Mouse (Mus musculus): ENCODE measurements around the gene Zfp292. TPM values are rescaled to one million over a fixed set of nuclear protein-coding genes. Genes with fewer than 3 reads are reported as not detected.

Zfp292 gene
- total and polyA plus RNA-seq, 3 experiments = 9.5 to 13.6 (median 11.4) TPM

GRCm38 (mm10) chr4:34912171-34912570, 29.4 kb upstream of the Zfp292 start:
- TF ChIP-seq CHD1 (IDR thresholded peaks at IDR 0.05; ENCODE audit: low read depth, low read length) (no peak), TBP (conservative IDR thresholded peaks at IDR 0.05; ENCODE audit: low read depth, low read length) (no peak), ETS1 (conservative IDR thresholded peaks at IDR 0.05; ENCODE audit: low read depth, low read length) (no peak), MYC (IDR thresholded peaks at IDR 0.05; ENCODE audit: low read depth, low read length) (no peak), NRF1 (IDR thresholded peaks at IDR 0.05; ENCODE audit: low read depth, low read length) (no peak), MXI1 (IDR thresholded peaks at IDR 0.05; ENCODE audit: low read depth, low read length) (no peak), POLR2A (IDR thresholded peaks at IDR 0.05; ENCODE audit: low read depth, low read length) (no peak), CHD2 (IDR thresholded peaks at IDR 0.05; ENCODE audit: low read length) (no peak), BHLHE40 (IDR thresholded peaks at IDR 0.05; ENCODE audit: low read depth, low read length) (no peak), GABPA (IDR thresholded peaks at IDR 0.05; ENCODE audit: insufficient replicate concordance, low read depth, low read length) (no peak), USF2 (conservative IDR thresholded peaks at IDR 0.05; ENCODE audit: low read depth, low read length) (no peak), PAX5 (IDR thresholded peaks at IDR 0.05; ENCODE audit: low read length) (no peak), ZNF384 (IDR thresholded peaks at IDR 0.05; ENCODE audit: low read depth, low read length) (no peak), ZC3H11A (IDR thresholded peaks at IDR 0.05; ENCODE audit: low read depth, low read length) (no peak), USF1 (IDR thresholded peaks at IDR 0.05; ENCODE audit: low read depth, low read length) (no peak), JUN (IDR thresholded peaks at IDR 0.05; ENCODE audit: insufficient read depth, low read depth, low read length) (no peak), IRF4 (IDR thresholded peaks at IDR 0.05; ENCODE audit: low read depth, low read length) (no peak), MAX (IDR thresholded peaks at IDR 0.05; ENCODE audit: low read length) (no peak), MEF2A (IDR thresholded peaks at IDR 0.05; ENCODE audit: borderline replicate concordance, low read depth, low read length) (no peak)
- Histone ChIP-seq H3K27me3 (replicated peaks) (no peaks in the 10 kb centered on the region), H3K36me3 (replicated peaks in 1 of 2; ENCODE audit: control insufficient read depth in 1 of 2, insufficient read depth in 1 of 2, low read length in 1 of 2) (no peaks in the 10 kb centered on the region), H3K4me1 (ENCODE audit: control insufficient read depth in 1 of 2, insufficient read depth in 2 of 2) (no peaks in the 10 kb centered on the region), H3K4me2 (ENCODE audit: insufficient read depth, low read depth, poor library complexity, severe bottlenecking) (peak overlapping the region; percentile 42), H3K9ac (ENCODE audit: insufficient read depth, low read depth) (no peak overlapping the region), H3K4me3 (replicated peaks in 1 of 3; ENCODE audit: low read depth in 2 of 3, low read length in 2 of 3, poor library complexity in 1 of 3) (no peak overlapping the region), H3K27ac (ENCODE audit: insufficient read depth, low read depth) (no peak overlapping the region), H3K9me3 (replicated peaks; ENCODE audit: low read length) (no peaks in the 10 kb centered on the region), H3K79me2 (replicated peaks; ENCODE audit: control insufficient read depth, extremely low read depth, insufficient read depth, poor library complexity, severe bottlenecking) (no peaks in the 10 kb centered on the region)
- no peak for DNase-seq (ENCODE audit: extremely low read depth)
- dilution Hi-C loops (cut with MboI; ENCODE audit: extremely low pct_ligation_motif_present, extremely low pct_unique_long_range_greater_than_20kb, low sequenced_read_pairs) (no loop called here), in situ Hi-C loops (cut with MboI; ENCODE audit: low pct_ligation_motif_present, low pct_unique_long_range_greater_than_20kb, low sequenced_read_pairs) (loop anchor here (10.0 kb wide), 1 partner anchor 127 kb away; no protein-coding TSS in a partner anchor)

GRCm38 (mm10) chr4:34911401-34911800, 28.6 kb upstream of the Zfp292 start:
- TF ChIP-seq EP300 (IDR thresholded peaks at IDR 0.05; ENCODE audit: low read length) = no peak
- TF ChIP-seq POLR2A (IDR thresholded peaks at IDR 0.05; ENCODE audit: low read depth, low read length) = no peak
- TF ChIP-seq SMC3 (IDR thresholded peaks at IDR 0.05; ENCODE audit: low read depth, low read length) = no peak
- TF ChIP-seq UBTF (IDR thresholded peaks at IDR 0.05; ENCODE audit: low read depth, low read length) = no peak
- TF ChIP-seq IRF4 (IDR thresholded peaks at IDR 0.05; ENCODE audit: low read depth, low read length) = no peak
- no peak for TF ChIP-seq E2F4 (IDR thresholded peaks at IDR 0.05; ENCODE audit: insufficient replicate concordance, low read depth, low read length)
- TF ChIP-seq ZNF384 (IDR thresholded peaks at IDR 0.05; ENCODE audit: low read depth, low read length) = no peak
- TF ChIP-seq MEF2A (IDR thresholded peaks at IDR 0.05; ENCODE audit: borderline replicate concordance, low read depth, low read length) = no peak
- no peak for TF ChIP-seq ETS1 (conservative IDR thresholded peaks at IDR 0.05; ENCODE audit: low read depth, low read length)
- TF ChIP-seq POLR2AphosphoS2 (IDR thresholded peaks at IDR 0.05; ENCODE audit: low read depth, low read length) = no peak
- TF ChIP-seq ZMIZ1 (IDR thresholded peaks at IDR 0.05; ENCODE audit: low read depth, low read length) = no peak
- H3K9me3 ChIP-seq (replicated peaks; ENCODE audit: low read length) = no peaks in the 10 kb centered on the region
- H3K4me1 ChIP-seq (ENCODE audit: control insufficient read depth in 1 of 2, insufficient read depth in 2 of 2) = no peaks in the 10 kb centered on the region
- no peak overlapping the region for H3K9ac ChIP-seq (ENCODE audit: insufficient read depth, low read depth)
- no peak for DNase-seq (ENCODE audit: extremely low read depth)
- no peaks in the 10 kb centered on the region for H3K36me3 ChIP-seq (replicated peaks in 1 of 2; ENCODE audit: control insufficient read depth in 1 of 2, insufficient read depth in 1 of 2, low read length in 1 of 2)
- no peak overlapping the region for H3K4me3 ChIP-seq (replicated peaks in 1 of 3; ENCODE audit: low read depth in 2 of 3, low read length in 2 of 3, poor library complexity in 1 of 3)
- H3K79me2 ChIP-seq (replicated peaks; ENCODE audit: control insufficient read depth, extremely low read depth, insufficient read depth, poor library complexity, severe bottlenecking) = no peaks in the 10 kb centered on the region
- dilution Hi-C loops (cut with MboI; ENCODE audit: extremely low pct_ligation_motif_present, extremely low pct_unique_long_range_greater_than_20kb, low sequenced_read_pairs) = no loop called here
- H3K27ac ChIP-seq (ENCODE audit: insufficient read depth, low read depth) = no peak overlapping the region
- no peak overlapping the region for H3K4me2 ChIP-seq (ENCODE audit: insufficient read depth, low read depth, poor library complexity, severe bottlenecking)
- no peaks in the 10 kb centered on the region for H3K27me3 ChIP-seq (replicated peaks)
- in situ Hi-C loops (cut with MboI; ENCODE audit: low pct_ligation_motif_present, low pct_unique_long_range_greater_than_20kb, low sequenced_read_pairs) = loop anchor here (10.0 kb wide), 1 partner anchor 127 kb away; no protein-coding TSS in a partner anchor
